8 mouse cellular contexts compared by ENCODE assay signal in genomic region chrX:136203664-136204066, GRCm38 (mm10). TPM values are rescaled to one million over a fixed set of nuclear protein-coding genes. Genes with fewer than 3 reads are reported as not detected.
DNase-seq lines count a peak whose midpoint lies in the region; ATAC-seq and TF ChIP-seq lines count a peak whose summit lies in the region.

Gene Tceal5, minus strand, starts transcription at chrX:136203876.

- peak within 1 kb of the TSS; percentile 65 for H3K4me2 ChIP-seq in heart, embryonic 12.5 days
- H3K4me2 ChIP-seq in lung, postnatal 0 days (replicated peaks; ENCODE audit: low read depth, low read length) = peak within 1 kb of the TSS; percentile 46

- H3K36me3 ChIP-seq in heart, embryonic 12.5 days = no peaks in the 10 kb centered on the region
- H3K36me3 ChIP-seq in lung, postnatal 0 days (ENCODE audit: insufficient read depth, low read length) = no peaks in the 10 kb centered on the region

- no peak for DNase-seq in heart, adult 11 months
- peak; percentile 43 for DNase-seq in embryo, embryonic 9.5 days (ENCODE audit: extremely low spot score)
- peak in 1 of 2 experiments; percentile 15 for DNase-seq in gastrocnemius, postnatal 4 days (ENCODE audit: low spot score in 2 of 2)
- DNase-seq in layer of hippocampus, postnatal 10 days (ENCODE audit: low spot score in 2 of 2) = peak; percentile 41 to 56
- peak; percentile 21 for DNase-seq in lung, postnatal 0 days (ENCODE audit: low spot score)
- DNase-seq in right cerebral cortex, postnatal 36 days (ENCODE audit: low spot score in 2 of 2) = peak; percentile 38 to 71
- DNase-seq in adrenal gland, adult 2 months = no peak

- no peak for TF ChIP-seq EP300 in lung, postnatal 0 days (IDR thresholded peaks at IDR 0.05)

- peak within 1 kb of the TSS; percentile 47 for H3K4me3 ChIP-seq in heart, embryonic 12.5 days
- peak within 1 kb of the TSS; percentile 14; the same call in 1 of the 2 replicates for H3K4me3 ChIP-seq in lung, postnatal 0 days (ENCODE audit: low read depth, low read length)

- peak within 1 kb of the TSS; percentile 30 for H3K9ac ChIP-seq in heart, embryonic 12.5 days
- no peak within 1 kb of the TSS for H3K9ac ChIP-seq in lung, postnatal 0 days (replicated peaks; ENCODE audit: low read depth)

- peak; percentile 72 for ATAC-seq in heart, embryonic 12.5 days (ENCODE audit: insufficient number of reproducible peaks, low FRiP score)
- ATAC-seq in lung, postnatal 0 days = peak; percentile 53

- TF ChIP-seq CTCF in lung, postnatal 0 days (IDR thresholded peaks at IDR 0.05) = no peak

- H3K27ac ChIP-seq in heart, embryonic 12.5 days (ENCODE audit: poor library complexity, severe bottlenecking) = no peak within 1 kb of the TSS; the same call in 1 of the 2 replicates
- H3K27ac ChIP-seq in lung, postnatal 0 days (ENCODE audit: low read length) = no peak within 1 kb of the TSS

- no peaks in the 10 kb centered on the region for H3K27me3 ChIP-seq in heart, embryonic 12.5 days (replicated peaks)
- no peaks in the 10 kb centered on the region for H3K27me3 ChIP-seq in lung, postnatal 0 days (replicated peaks; ENCODE audit: insufficient read depth, low read length)

- WGBS in heart, embryonic 12.5 days = 15% methylated on average over 9 of the region's 9 CpGs
- WGBS in lung, postnatal 0 days = 21% methylated on average over 9 of the region's 9 CpGs

- H3K4me1 ChIP-seq in heart, embryonic 12.5 days (replicated peaks) = no peaks in the 10 kb centered on the region
- H3K4me1 ChIP-seq in lung, postnatal 0 days (ENCODE audit: insufficient read depth, low read depth, low read length) = no peaks in the 10 kb centered on the region

- H3K9me3 ChIP-seq in heart, embryonic 12.5 days (replicated peaks) = no peaks in the 10 kb centered on the region
- no peaks in the 10 kb centered on the region for H3K9me3 ChIP-seq in lung, postnatal 0 days (ENCODE audit: low read length)

RNA-seq across cellular contexts. Expression of gene Tceal5, which starts in this region (rescaled TPM):
- polyA plus RNA-seq in heart, embryonic 12.5 days (2016; fragmentation: Nextera tagmentation; extraction: Ambion mirVana) = 17.3 and 18.1 TPM in 2 replicates
- total RNA-seq in gastrocnemius, postnatal 4 days (2021) = 100 to 1,000 TPM; 118 to 136 TPM
- total RNA-seq in layer of hippocampus, postnatal 10 days (2021) = 100 to 1,000 TPM; 105 to 125 TPM
- 0.97 and 1.1 TPM in 2 replicates for polyA plus RNA-seq in lung, postnatal 0 days (2015; fragmentation: Nextera tagmentation; extraction: Ambion mirVana)
- total RNA-seq in adrenal gland, adult 2 months (2021) = 1 to 10 TPM in 1 of 2 experiments, under 1 TPM in 1; 0.69 to 2.3 TPM
- polyA plus RNA-seq in adrenal gland, adult 2 months (2012; rRNA removed) = not detected in 2 replicates

Comparison
In these comparisons a context has a peak if more than half of its experiments do, and no peak if none do; other contexts are left out.
1. RNA of gene Tceal5 (total RNA-seq): 118 to 136 TPM in gastrocnemius, postnatal 4 days and 105 to 125 TPM in layer of hippocampus, postnatal 10 days; 0.69 to 2.3 TPM in adrenal gland, adult 2 months; every median in the first group is over 10 times any median in the second.
2. DNase-seq: peak in embryo, embryonic 9.5 days (single experiment), layer of hippocampus, postnatal 10 days (2 of 2), lung, postnatal 0 days (single experiment) and right cerebral cortex, postnatal 36 days (2 of 2); none in heart, adult 11 months (single experiment) and adrenal gland, adult 2 months (single experiment).